Mouse (Mus musculus) neural tube, embryonic 10.5 days (tissue): ENCODE measurements around the gene 4933400A11Rik.

Source experiments
- DNase-seq: peaks from one replicate; pipeline ENCODE4 v3.0.0-alpha.2; 2017; ENCODE audit warnings: low spot score; ENCODE audit errors: extremely low spot score

4933400A11Rik gene

GRCm38 (mm10) chrX:169779535-169779934, at the start of gene 4933400A11Rik:
TSS of gene 4933400A11Rik (minus strand) at chrX:169779635.
- DNase-seq, result no peak

GRCm38 (mm10) chrX:169828136-169828535, 48.7 kb upstream of the 4933400A11Rik start:
- DNase-seq, result no peak

- DNase-seq, result peak; percentile 18
Observed at GRCm38 (mm10) chrX:169827720-169828119, 48.3 kb upstream of the 4933400A11Rik start.

GRCm38 (mm10) chrX:169826947-169827346, 47.5 kb upstream of the 4933400A11Rik start:
- DNase-seq, result peak; percentile 14

GRCm38 (mm10) chrX:169813673-169814072, 34.2 kb upstream of the 4933400A11Rik start:
- no peak for DNase-seq

- DNase-seq, result no peak
Observed at GRCm38 (mm10) chrX:169811783-169812182, 32.3 kb upstream of the 4933400A11Rik start.

- no peak for DNase-seq
Observed at GRCm38 (mm10) chrX:169811318-169811717, 31.9 kb upstream of the 4933400A11Rik start.

- no peak for DNase-seq
Observed at GRCm38 (mm10) chrX:169807744-169808143, 28.3 kb upstream of the 4933400A11Rik start.

- DNase-seq, result no peak
Observed at GRCm38 (mm10) chrX:169805791-169806190, 26.4 kb upstream of the 4933400A11Rik start.

GRCm38 (mm10) chrX:169800238-169800637, 20.8 kb upstream of the 4933400A11Rik start:
- DNase-seq, result no peak

- peak; percentile 27 for DNase-seq
Observed at GRCm38 (mm10) chrX:169798987-169799680, 19.7 kb upstream of the 4933400A11Rik start.

GRCm38 (mm10) chrX:169797148-169797547, 17.7 kb upstream of the 4933400A11Rik start:
- DNase-seq, result no peak

- no peak for DNase-seq
Observed at GRCm38 (mm10) chrX:169794831-169795311, 15.4 kb upstream of the 4933400A11Rik start.

GRCm38 (mm10) chrX:169794421-169794820, 15.0 kb upstream of the 4933400A11Rik start:
- DNase-seq, result no peak

GRCm38 (mm10) chrX:169792879-169793278, 13.4 kb upstream of the 4933400A11Rik start:
- DNase-seq, result no peak

- DNase-seq, result no peak
Observed at GRCm38 (mm10) chrX:169789702-169790101, 10.3 kb upstream of the 4933400A11Rik start.

- no peak for DNase-seq
Observed at GRCm38 (mm10) chrX:169758001-169758400, 21.4 kb downstream of the 4933400A11Rik start.

- no peak for DNase-seq
Observed at GRCm38 (mm10) chrX:169735387-169735969, 44.0 kb downstream of the 4933400A11Rik start.
